Mouse (Mus musculus): ENCODE data around the gene BC030870. TPM values are rescaled to one million over a fixed set of nuclear protein-coding genes. Genes with fewer than 3 reads are reported as not detected.

Gene BC030870
- polyA plus RNA-seq, 1 experiment from 2014 or later: 3.0 TPM

GRCm38 (mm10) chr8:65068473-65068819 lies 60.9 kb downstream of the BC030870 start:
- H3K27ac ChIP-seq: no peak overlapping the region
- H3K9me3 ChIP-seq: no peaks in the 10 kb centered on the region
- H3K4me1 ChIP-seq: no peaks in the 10 kb centered on the region
- H3K4me3 ChIP-seq: no peak overlapping the region
- no peak overlapping the region for H3K4me2 ChIP-seq
- no peak overlapping the region for H3K9ac ChIP-seq
- ATAC-seq (ENCODE audit: borderline replicate concordance, extremely low read depth, low FRiP score, low TSS enrichment): no peak
- H3K36me3 ChIP-seq: no peaks in the 10 kb centered on the region
- no peaks in the 10 kb centered on the region for H3K27me3 ChIP-seq
- WGBS: 93% methylated on average over 4 of the region's 4 CpGs

GRCm38 (mm10) chr8:65067694-65068472 lies 61.5 kb downstream of the BC030870 start:
- H3K4me1 ChIP-seq: no peaks in the 10 kb centered on the region
- H3K4me2 ChIP-seq: no peak overlapping the region
- no peaks in the 10 kb centered on the region for H3K36me3 ChIP-seq
- H3K9ac ChIP-seq: no peak overlapping the region
- WGBS: 48% methylated on average over 10 of the region's 10 CpGs
- H3K27ac ChIP-seq: no peak overlapping the region
- H3K27me3 ChIP-seq: no peaks in the 10 kb centered on the region
- no peaks in the 10 kb centered on the region for H3K9me3 ChIP-seq
- no peak for ATAC-seq (ENCODE audit: borderline replicate concordance, extremely low read depth, low FRiP score, low TSS enrichment)
- no peak overlapping the region for H3K4me3 ChIP-seq

- no peaks in the 10 kb centered on the region for H3K4me1 ChIP-seq
- WGBS: 90% methylated on average over 4 of the region's 4 CpGs
- no peak overlapping the region for H3K4me3 ChIP-seq
- H3K9me3 ChIP-seq: no peaks in the 10 kb centered on the region
- no peak overlapping the region for H3K9ac ChIP-seq
- H3K4me2 ChIP-seq: no peak overlapping the region
- H3K27ac ChIP-seq: no peak overlapping the region
- no peak for ATAC-seq (ENCODE audit: borderline replicate concordance, extremely low read depth, low FRiP score, low TSS enrichment)
- H3K36me3 ChIP-seq: no peaks in the 10 kb centered on the region
- no peaks in the 10 kb centered on the region for H3K27me3 ChIP-seq
These were observed 62.3 kb downstream of the BC030870 start for GRCm38 (mm10) chr8:65067031-65067430.

- WGBS: 98% methylated on average over 3 of the region's 3 CpGs
- no peaks in the 10 kb centered on the region for H3K9me3 ChIP-seq
- H3K27ac ChIP-seq: no peak overlapping the region
- H3K36me3 ChIP-seq: no peaks in the 10 kb centered on the region
- H3K9ac ChIP-seq: no peak overlapping the region
- no peaks in the 10 kb centered on the region for H3K27me3 ChIP-seq
- ATAC-seq (ENCODE audit: borderline replicate concordance, extremely low read depth, low FRiP score, low TSS enrichment): no peak
- no peak overlapping the region for H3K4me2 ChIP-seq
- H3K4me1 ChIP-seq: no peaks in the 10 kb centered on the region
- H3K4me3 ChIP-seq: no peak overlapping the region
These were observed 63.7 kb downstream of the BC030870 start for GRCm38 (mm10) chr8:65065622-65066021.

GRCm38 (mm10) chr8:65064071-65064470 lies 65.3 kb downstream of the BC030870 start:
- ATAC-seq (ENCODE audit: borderline replicate concordance, extremely low read depth, low FRiP score, low TSS enrichment): no peak
- Histone ChIP-seq H3K4me1 (no peaks in the 10 kb centered on the region), H3K9me3 (no peaks in the 10 kb centered on the region), H3K27ac (no peak overlapping the region), H3K27me3 (no peaks in the 10 kb centered on the region), H3K4me3 (no peak overlapping the region), H3K36me3 (no peaks in the 10 kb centered on the region), H3K4me2 (no peak overlapping the region), H3K9ac (no peak overlapping the region)
- WGBS: 66% methylated on average over 2 of the region's 2 CpGs

- no peak overlapping the region for H3K4me3 ChIP-seq
- H3K9ac ChIP-seq: no peak overlapping the region
- no peaks in the 10 kb centered on the region for H3K27me3 ChIP-seq
- 82% methylated on average over 4 of the region's 4 CpGs for WGBS
- H3K36me3 ChIP-seq: no peaks in the 10 kb centered on the region
- no peak overlapping the region for H3K27ac ChIP-seq
- H3K9me3 ChIP-seq: no peaks in the 10 kb centered on the region
- H3K4me2 ChIP-seq: no peak overlapping the region
- ATAC-seq (ENCODE audit: borderline replicate concordance, extremely low read depth, low FRiP score, low TSS enrichment): no peak
- H3K4me1 ChIP-seq: no peaks in the 10 kb centered on the region
These were observed 67.2 kb downstream of the BC030870 start for GRCm38 (mm10) chr8:65062195-65062594.

- Histone ChIP-seq H3K36me3 (no peaks in the 10 kb centered on the region), H3K4me3 (no peak overlapping the region), H3K27ac (no peak overlapping the region), H3K9ac (no peak overlapping the region), H3K4me2 (no peak overlapping the region), H3K9me3 (no peaks in the 10 kb centered on the region), H3K27me3 (no peaks in the 10 kb centered on the region), H3K4me1 (no peaks in the 10 kb centered on the region)
- no peak for ATAC-seq (ENCODE audit: borderline replicate concordance, extremely low read depth, low FRiP score, low TSS enrichment)
- 82% methylated on average over 4 of the region's 4 CpGs for WGBS
These were observed 72.6 kb downstream of the BC030870 start for GRCm38 (mm10) chr8:65056722-65057121.

GRCm38 (mm10) chr8:65053968-65054367 lies 75.4 kb downstream of the BC030870 start:
- no peak for ATAC-seq (ENCODE audit: borderline replicate concordance, extremely low read depth, low FRiP score, low TSS enrichment)
- Histone ChIP-seq H3K9ac (no peak overlapping the region), H3K36me3 (no peaks in the 10 kb centered on the region), H3K4me1 (no peaks in the 10 kb centered on the region), H3K4me2 (no peak overlapping the region), H3K27ac (no peak overlapping the region), H3K27me3 (no peaks in the 10 kb centered on the region), H3K4me3 (no peak overlapping the region), H3K9me3 (no peaks in the 10 kb centered on the region)
- 77% methylated on average over 5 of the region's 5 CpGs for WGBS

GRCm38 (mm10) chr8:65053554-65053953 lies 75.8 kb downstream of the BC030870 start:
- H3K4me1 ChIP-seq: no peaks in the 10 kb centered on the region
- H3K27ac ChIP-seq: no peak overlapping the region
- no peaks in the 10 kb centered on the region for H3K9me3 ChIP-seq
- H3K27me3 ChIP-seq: no peaks in the 10 kb centered on the region
- WGBS: 89% methylated on average over 3 of the region's 3 CpGs
- H3K4me2 ChIP-seq: no peak overlapping the region
- no peak for ATAC-seq (ENCODE audit: borderline replicate concordance, extremely low read depth, low FRiP score, low TSS enrichment)
- no peak overlapping the region for H3K4me3 ChIP-seq
- H3K9ac ChIP-seq: no peak overlapping the region
- no peaks in the 10 kb centered on the region for H3K36me3 ChIP-seq

GRCm38 (mm10) chr8:65047801-65048200 lies 81.6 kb downstream of the BC030870 start:
- no peaks in the 10 kb centered on the region for H3K27me3 ChIP-seq
- no peaks in the 10 kb centered on the region for H3K9me3 ChIP-seq
- WGBS: 75% methylated on average over 4 of the region's 4 CpGs
- H3K4me2 ChIP-seq: no peak overlapping the region
- H3K4me3 ChIP-seq: no peak overlapping the region
- H3K4me1 ChIP-seq: 0 out of 2 replicates have a peak, but pooled peaks cover 6% of the 10 kb centered on the region
- no peak for ATAC-seq (ENCODE audit: borderline replicate concordance, extremely low read depth, low FRiP score, low TSS enrichment)
- no peak overlapping the region for H3K9ac ChIP-seq
- no peak overlapping the region for H3K27ac ChIP-seq
- H3K36me3 ChIP-seq: no peaks in the 10 kb centered on the region

GRCm38 (mm10) chr8:65047193-65047592 lies 82.2 kb downstream of the BC030870 start:
- Histone ChIP-seq H3K9me3 (no peaks in the 10 kb centered on the region), H3K27me3 (no peaks in the 10 kb centered on the region), H3K36me3 (no peaks in the 10 kb centered on the region), H3K4me2 (no peak overlapping the region), H3K4me3 (no peak overlapping the region), H3K4me1 (0 out of 2 replicates have a peak, but pooled peaks cover 6% of the 10 kb centered on the region), H3K27ac (no peak overlapping the region), H3K9ac (no peak overlapping the region)
- 92% methylated on average over 4 of the region's 4 CpGs for whole genome bisulfite sequencing
- ATAC-seq (ENCODE audit: borderline replicate concordance, extremely low read depth, low FRiP score, low TSS enrichment): no peak

GRCm38 (mm10) chr8:65046565-65046964 lies 82.8 kb downstream of the BC030870 start:
- peak overlapping the region; percentile 29; the same call in 1 of the 2 replicates for H3K4me2 ChIP-seq

More at GRCm38 (mm10) chr8:65046565-65046964, 82.8 kb downstream of the BC030870 start:
- Histone ChIP-seq H3K27me3 (no peaks in the 10 kb centered on the region), H3K4me3 (no peak overlapping the region), H3K9ac (no peak overlapping the region), H3K27ac (no peak overlapping the region), H3K9me3 (no peaks in the 10 kb centered on the region), H3K4me1 (0 out of 2 replicates have a peak, but pooled peaks cover 6% of the 10 kb centered on the region), H3K36me3 (no peaks in the 10 kb centered on the region)
- 39% methylated on average over 5 of the region's 5 CpGs for WGBS
- ATAC-seq (ENCODE audit: borderline replicate concordance, extremely low read depth, low FRiP score, low TSS enrichment): peak; percentile 55; the same call in 1 of the 2 replicates
